Mouse (Mus musculus): ENCODE results near the gene Nppa.
"Not testable (repeated sequence)": the region's sequence is repeated elsewhere in the genome, so short reads cannot be mapped to it uniquely, and the experiment has no call there.

DNA sequence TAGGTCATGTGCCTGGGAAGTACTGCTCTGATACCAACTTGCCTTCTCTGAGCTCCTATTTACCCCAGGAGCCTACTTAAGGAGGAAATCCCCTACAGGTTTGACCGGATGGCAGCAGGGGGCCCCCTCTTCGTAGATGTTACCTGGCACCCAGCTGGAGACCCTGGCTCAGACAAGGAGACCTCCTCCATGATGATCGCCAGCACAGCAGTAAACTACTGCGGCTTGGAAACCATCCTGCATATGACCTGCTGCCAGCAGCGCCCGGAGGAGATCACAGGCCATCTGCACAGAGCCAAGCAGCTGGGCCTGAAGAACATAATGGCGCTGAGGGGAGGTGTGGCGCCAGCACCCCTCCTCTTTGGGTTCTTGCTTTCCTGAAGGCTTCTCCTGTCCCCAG, 42.8 kb downstream of the Nppa start:
- not testable (repeated sequence) for TF ChIP-seq CTCF (conservative IDR thresholded peaks at IDR 0.05; ENCODE audit: insufficient read depth, insufficient read length, low read depth, low read length); POLR2A (IDR thresholded peaks at IDR 0.05; ENCODE audit: low read depth, low read length)
